Mouse (Mus musculus) heart, embryonic 13.5 days (tissue): ENCODE data around the gene Psen2. TPM values are rescaled to one million over a fixed set of nuclear protein-coding genes. Genes with fewer than 3 reads are reported as not detected.

Experiments
- ATAC-seq: fragments of 200-750 bp; cut with Nextera tagmentation; 2 replicates; pipeline ENCODE4 v1.8.0; 2017; ENCODE audit warnings: moderate TSS enrichment; ENCODE audit not compliant: insufficient number of reproducible peaks, low FRiP score, low TSS enrichment; ENCODE audit errors: extremely low read depth
- H3K27ac ChIP-seq: fragments of 300-500 bp; sonication (generic); replicated peaks from 2 replicates; pipeline ENCODE4 v1.5.1; 2015; ENCODE audit warnings: moderate library complexity, mild to moderate bottlenecking, inconsistent platforms
- H3K27me3 ChIP-seq: fragments of 300-500 bp; sonication (generic); replicated peaks from 2 replicates; pipeline ENCODE4 v1.6.1; 2015; ENCODE audit warnings: mild to moderate bottlenecking, inconsistent platforms
- H3K36me3 ChIP-seq: fragments of 300-500 bp; sonication (generic); 2 replicates; pipeline ENCODE4 v1.6.1; 2015; ENCODE audit warnings: mild to moderate bottlenecking, inconsistent platforms
- H3K4me1 ChIP-seq: fragments of 300-500 bp; sonication (generic); 2 replicates; pipeline ENCODE4 v1.6.1; 2015; ENCODE audit warnings: inconsistent platforms
- H3K4me2 ChIP-seq: fragments of 300-500 bp; sonication (generic); 2 replicates; pipeline ENCODE4 v1.6.1; 2015; ENCODE audit warnings: inconsistent platforms, mild to moderate bottlenecking, moderate library complexity
- H3K4me3 ChIP-seq: fragments of 300-500 bp; sonication (generic); 2 replicates; pipeline ENCODE4 v1.5.1; 2015; ENCODE audit warnings: moderate library complexity, mild to moderate bottlenecking, inconsistent platforms
- H3K9ac ChIP-seq: fragments of 300-500 bp; sonication (generic); 2 replicates; pipeline ENCODE4 v1.6.1; 2015; ENCODE audit warnings: inconsistent platforms, mild to moderate bottlenecking, moderate library complexity
- H3K9me3 ChIP-seq: fragments of 300-500 bp; sonication (generic); 2 replicates; pipeline ENCODE4 v1.6.1; 2016; ENCODE audit warnings: inconsistent platforms
- WGBS: fragments of 180-500 bp; shearing (Covaris S2); methylation state at CpG from one replicate; pipeline ENCODE4 v1.1.7; 2015; ENCODE audit warnings: mixed read lengths; 5-methylcytosine and 5-hydroxymethylcytosine counted together
- polyA plus RNA-seq: library from polyadenylated mRNA; unstranded; fragments of >200 nt; fragmentation: Nextera tagmentation; extraction: Ambion mirVana; gene quantifications from 2 replicates; pipeline ENCODE4 v1.2.1, GENCODE M21; 2015

Gene Psen2
- polyA plus RNA-seq, 1 experiment from 2014 or later: 15.8 TPM

DNA sequence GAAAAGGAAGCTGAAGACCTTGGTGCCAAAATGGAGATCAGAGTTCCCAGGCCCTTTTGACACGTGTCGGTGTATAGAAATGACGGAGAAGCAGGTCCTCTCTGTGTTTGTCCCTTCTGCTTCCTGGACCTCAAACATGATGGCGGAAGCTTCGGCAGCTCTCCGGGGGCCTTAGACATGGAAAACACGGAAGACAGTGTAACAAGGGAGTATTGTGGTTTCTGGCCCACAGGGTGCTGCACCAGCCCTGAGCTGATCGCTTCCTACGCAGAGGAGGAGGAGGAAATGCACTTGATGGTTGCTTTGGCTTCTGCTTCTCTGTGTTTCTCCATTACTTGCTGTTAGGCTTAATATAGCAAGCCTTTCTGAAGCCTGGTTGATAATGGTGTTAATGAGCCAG lies 32.9 kb upstream of the Psen2 start:
- H3K4me2 ChIP-seq: no peak overlapping the region
- H3K9ac ChIP-seq: no peak overlapping the region
- H3K4me1 ChIP-seq: no peaks in the 10 kb centered on the region
- no peak overlapping the region for H3K4me3 ChIP-seq
- no peaks in the 10 kb centered on the region for H3K27me3 ChIP-seq
- ATAC-seq: no peak
- H3K9me3 ChIP-seq: no peaks in the 10 kb centered on the region
- no peaks in the 10 kb centered on the region for H3K36me3 ChIP-seq
- no peak overlapping the region for H3K27ac ChIP-seq
- WGBS: 84% methylated on average over 9 of the region's 9 CpGs

DNA sequence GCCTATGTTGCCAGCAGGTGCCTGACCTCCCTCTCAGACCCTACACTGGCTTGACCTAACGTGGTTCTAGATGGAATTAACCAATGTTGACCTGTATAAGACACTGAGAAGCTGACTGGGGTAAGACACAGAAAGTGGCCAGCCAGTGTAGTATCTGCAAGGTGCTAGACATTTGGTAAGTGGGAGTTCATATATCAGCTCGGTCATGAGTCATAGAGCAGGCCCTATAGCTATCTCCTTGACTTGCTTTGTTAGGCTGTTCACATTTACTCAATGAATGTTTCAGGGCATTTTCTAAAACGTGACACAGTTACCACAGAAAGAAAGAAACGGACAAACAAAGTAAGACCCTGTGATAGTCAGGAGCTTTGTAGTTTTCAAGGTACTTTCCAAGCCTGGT lies 27.1 kb upstream of the Psen2 start:
- H3K9me3 ChIP-seq: no peaks in the 10 kb centered on the region

DNA sequence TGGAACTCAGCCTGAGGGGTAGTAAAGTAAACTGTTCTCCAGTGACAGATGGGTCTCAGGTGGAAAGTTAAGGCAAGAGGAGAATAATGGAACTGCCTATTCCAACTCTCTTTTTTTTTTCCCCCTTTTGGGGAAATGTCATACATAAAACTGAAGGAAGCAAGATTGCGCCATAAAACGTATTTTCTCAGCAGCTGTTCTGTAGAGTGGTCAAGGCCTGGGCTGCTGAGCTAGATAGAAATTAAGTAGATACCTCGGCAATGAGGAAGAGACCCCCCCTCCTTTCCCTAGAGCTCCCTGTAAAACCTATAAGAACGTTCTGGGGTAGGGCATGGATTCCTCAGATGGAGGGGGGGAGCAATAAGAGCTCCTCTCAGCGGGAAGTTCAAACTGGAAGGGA lies 26.6 kb upstream of the Psen2 start:
- H3K9me3 ChIP-seq: no peaks in the 10 kb centered on the region
- H3K4me2 ChIP-seq: no peak overlapping the region
- ATAC-seq: no peak
- peaks cover 10% of the 10 kb centered on the region; the same call in 1 of the 2 replicates for H3K4me1 ChIP-seq
- H3K4me3 ChIP-seq: no peak overlapping the region
- no peak overlapping the region for H3K9ac ChIP-seq
- WGBS: 73% methylated on average over 5 of the region's 5 CpGs
- H3K27me3 ChIP-seq: peaks cover 4% of the 10 kb centered on the region
- H3K36me3 ChIP-seq: no peaks in the 10 kb centered on the region
- no peak overlapping the region for H3K27ac ChIP-seq

More for the DNA sequence above, 27.1 kb upstream of the Psen2 start:
- no peak overlapping the region for H3K9ac ChIP-seq
- peaks cover 10% of the 10 kb centered on the region; the same call in 1 of the 2 replicates for H3K4me1 ChIP-seq
- H3K27ac ChIP-seq: no peak overlapping the region
- no peaks in the 10 kb centered on the region for H3K27me3 ChIP-seq
- no peaks in the 10 kb centered on the region for H3K36me3 ChIP-seq
- ATAC-seq: no peak
- H3K4me3 ChIP-seq: no peak overlapping the region
- WGBS: 75% methylated on average over 4 of the region's 4 CpGs
- H3K4me2 ChIP-seq: no peak overlapping the region

DNA sequence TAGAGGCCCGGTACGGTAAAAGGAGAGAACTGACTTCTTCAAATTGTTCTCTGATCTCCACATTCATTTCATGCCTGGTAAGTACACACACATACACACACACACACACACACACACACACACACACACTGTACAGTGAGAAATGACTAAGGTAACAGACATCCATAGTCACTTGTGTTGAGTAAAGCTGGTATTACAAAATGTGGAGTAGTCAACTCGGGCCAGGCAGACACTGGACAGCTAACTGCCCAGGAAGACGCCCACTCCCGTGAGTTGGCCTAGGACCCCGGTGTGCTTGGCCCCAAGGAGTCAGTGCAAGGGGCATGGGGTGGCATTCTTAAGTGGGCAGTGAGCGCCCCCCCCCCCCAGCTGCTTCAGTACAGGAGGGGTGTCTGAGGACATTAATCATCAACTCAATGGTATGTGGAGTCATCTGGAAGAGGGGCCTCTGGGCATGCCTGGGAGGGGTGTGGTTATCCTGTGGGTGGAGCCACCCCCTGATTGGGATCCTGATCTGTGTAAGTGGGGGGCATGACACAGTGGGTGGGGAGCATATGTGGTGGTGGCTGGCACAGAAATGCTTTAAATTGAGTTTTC lies 25.7 kb upstream of the Psen2 start:
- no peak overlapping the region for H3K4me2 ChIP-seq
- H3K36me3 ChIP-seq: no peaks in the 10 kb centered on the region
- no peak for ATAC-seq
- peaks cover 17% of the 10 kb centered on the region for H3K4me1 ChIP-seq
- H3K27me3 ChIP-seq: peaks cover 7% of the 10 kb centered on the region
- no peak overlapping the region for H3K9ac ChIP-seq
- H3K27ac ChIP-seq: no peak overlapping the region
- H3K9me3 ChIP-seq: no peaks in the 10 kb centered on the region
- WGBS: 84% methylated on average over 7 of the region's 7 CpGs
- no peak overlapping the region for H3K4me3 ChIP-seq

DNA sequence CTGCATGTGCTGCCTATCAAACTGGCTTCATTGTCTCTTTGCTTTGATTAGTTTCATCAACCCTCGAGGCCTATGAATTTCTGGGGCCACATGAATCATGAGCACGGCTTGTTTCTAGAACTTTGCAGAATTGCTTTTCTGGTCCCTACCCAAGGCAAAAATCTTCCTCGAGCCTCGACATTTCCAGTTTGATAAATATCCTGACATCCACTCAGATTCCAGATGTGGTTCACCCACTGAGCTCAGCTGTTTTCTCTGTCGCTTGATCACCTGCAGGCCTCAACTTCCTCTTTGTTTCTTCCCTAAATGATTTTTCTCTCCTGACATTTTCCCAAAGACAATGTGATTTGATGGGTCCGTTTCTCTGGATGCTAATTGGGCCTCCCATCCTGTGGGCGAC lies 25.0 kb upstream of the Psen2 start:
- no peak overlapping the region for H3K9ac ChIP-seq
- no peaks in the 10 kb centered on the region for H3K36me3 ChIP-seq
- H3K4me1 ChIP-seq: peaks cover 23% of the 10 kb centered on the region
- whole genome bisulfite sequencing: 84% methylated on average over 7 of the region's 7 CpGs
- no peak overlapping the region for H3K27ac ChIP-seq
- H3K27me3 ChIP-seq: peaks cover 11% of the 10 kb centered on the region
- ATAC-seq: no peak
- no peak overlapping the region for H3K4me3 ChIP-seq
- H3K4me2 ChIP-seq: no peak overlapping the region
- H3K9me3 ChIP-seq: no peaks in the 10 kb centered on the region

DNA sequence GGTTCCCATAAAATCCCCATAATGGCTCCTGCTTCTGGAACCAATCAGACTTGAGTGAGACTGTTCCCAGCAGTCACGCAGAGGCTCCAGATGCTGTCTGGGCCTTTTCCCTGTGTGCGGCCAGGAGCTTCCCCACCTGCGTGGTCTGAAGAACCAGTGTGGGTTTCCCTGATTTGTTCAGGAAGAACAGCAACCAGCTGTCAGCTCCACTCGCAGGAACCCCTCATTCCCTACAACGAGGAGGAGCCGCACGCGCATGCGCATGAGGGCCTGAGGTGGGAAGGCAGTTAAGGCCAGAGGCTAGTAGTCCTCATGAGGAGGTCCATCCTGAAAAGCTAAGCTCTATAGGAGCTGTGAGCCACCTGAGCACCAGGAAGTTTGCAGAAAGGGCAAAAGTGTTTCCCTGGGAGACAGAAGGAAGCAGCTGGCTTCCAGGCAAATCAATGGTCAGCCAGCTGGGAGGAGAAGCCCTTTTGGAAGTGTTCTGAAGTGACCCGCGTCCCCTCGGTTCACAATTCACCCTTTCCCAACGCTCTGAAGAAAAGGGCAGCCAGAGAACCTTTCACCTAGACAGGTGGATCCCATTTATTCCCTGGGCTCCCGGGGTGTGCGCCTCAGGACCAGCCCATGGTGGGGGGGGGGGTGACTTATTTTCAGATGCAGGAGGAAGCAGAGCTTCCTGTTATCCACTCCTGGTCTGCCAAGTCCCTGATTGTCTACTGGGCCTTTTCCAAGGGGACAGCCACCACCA lies 23.0 kb upstream of the Psen2 start:
- H3K4me1 ChIP-seq: peaks cover 23% of the 10 kb centered on the region
- H3K4me2 ChIP-seq: no peak overlapping the region
- no peaks in the 10 kb centered on the region for H3K36me3 ChIP-seq
- WGBS: 74% methylated on average over 15 of the region's 15 CpGs
- H3K27ac ChIP-seq: peak overlapping the region; percentile 24; the same call in 1 of the 2 replicates
- no peak overlapping the region for H3K9ac ChIP-seq
- peaks cover 11% of the 10 kb centered on the region for H3K27me3 ChIP-seq
- no peak overlapping the region for H3K4me3 ChIP-seq
- H3K9me3 ChIP-seq: no peaks in the 10 kb centered on the region
- no peak for ATAC-seq

DNA sequence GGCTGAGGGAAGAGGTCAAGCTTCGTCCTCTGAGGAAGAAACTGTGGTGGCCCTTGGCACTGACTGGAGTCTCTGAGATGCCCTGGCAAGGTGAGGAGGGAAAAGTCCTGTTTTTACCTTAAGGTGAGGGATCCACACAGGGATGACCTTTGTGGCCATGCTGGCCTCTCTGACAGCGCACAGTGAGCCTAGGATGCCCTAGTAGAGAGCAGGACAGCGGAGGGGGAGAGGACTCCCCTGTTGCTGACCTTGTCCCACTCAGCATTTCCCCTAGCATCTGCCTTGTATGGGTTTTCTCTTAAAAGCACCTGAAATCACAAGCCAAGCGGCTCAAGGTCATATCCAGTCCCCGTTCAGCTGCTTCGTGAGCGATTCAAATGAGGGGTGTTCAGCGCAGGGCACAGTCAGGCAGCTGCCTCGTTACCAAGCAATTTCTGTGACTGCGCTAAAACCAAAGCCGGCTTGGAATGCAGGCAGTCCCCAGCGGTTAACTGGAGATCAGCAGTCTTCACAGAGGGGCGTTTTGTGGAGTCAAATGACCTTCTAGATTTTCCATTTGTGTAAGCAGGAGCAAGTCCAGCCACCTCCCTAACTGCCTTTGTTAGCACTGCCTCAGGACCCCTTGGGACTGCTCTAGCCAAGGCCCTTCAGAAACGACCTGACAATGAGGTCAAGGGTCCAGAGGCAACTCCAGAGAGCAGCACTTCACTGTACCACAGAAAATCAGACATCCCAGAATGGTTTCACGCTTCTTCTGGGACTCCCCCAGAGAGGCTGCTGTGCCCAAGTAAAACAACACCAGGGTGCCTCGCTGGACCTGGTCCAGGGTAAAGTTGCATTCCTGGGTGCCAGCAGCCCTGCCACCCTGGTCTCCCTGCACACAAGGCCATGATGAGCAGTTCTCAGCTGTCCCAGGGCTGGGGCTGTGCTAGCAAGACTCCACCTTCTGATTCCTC lies 20.9 kb upstream of the Psen2 start:
- Histone ChIP-seq H3K4me1 (peaks cover 38% of the 10 kb centered on the region), H3K36me3 (no peaks in the 10 kb centered on the region), H3K4me3 (no peak overlapping the region), H3K9me3 (no peaks in the 10 kb centered on the region), H3K27me3 (peaks cover 11% of the 10 kb centered on the region), H3K9ac (peak overlapping the region; percentile 56), H3K4me2 (peak overlapping the region; percentile 18), H3K27ac (no peak overlapping the region)
- no peak; the same call in 1 of the 2 replicates for ATAC-seq
- 21% methylated on average over 16 of the region's 16 CpGs for WGBS

DNA sequence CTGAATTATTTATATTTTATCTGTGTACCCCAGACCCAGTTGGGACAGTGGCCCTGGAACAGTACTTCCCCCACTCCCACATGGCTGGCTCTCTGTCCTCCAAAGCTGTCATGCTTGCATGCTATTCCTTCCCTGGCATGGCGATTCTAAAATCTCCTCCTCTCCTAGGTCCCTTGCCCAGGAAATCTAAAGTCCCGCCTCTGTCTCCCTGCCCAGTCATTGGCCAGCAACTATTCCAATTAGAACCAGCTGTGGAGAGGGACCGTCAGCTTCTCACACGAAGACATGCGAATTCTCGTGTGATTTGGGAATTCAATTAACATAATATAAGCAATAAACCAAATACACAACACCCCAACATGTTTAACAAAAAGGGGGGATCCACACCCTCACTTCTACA lies 19.3 kb upstream of the Psen2 start:
- WGBS: 58% methylated on average over 6 of the region's 6 CpGs
- no peaks in the 10 kb centered on the region for H3K9me3 ChIP-seq
- H3K4me1 ChIP-seq: peaks cover 40% of the 10 kb centered on the region

DNA sequence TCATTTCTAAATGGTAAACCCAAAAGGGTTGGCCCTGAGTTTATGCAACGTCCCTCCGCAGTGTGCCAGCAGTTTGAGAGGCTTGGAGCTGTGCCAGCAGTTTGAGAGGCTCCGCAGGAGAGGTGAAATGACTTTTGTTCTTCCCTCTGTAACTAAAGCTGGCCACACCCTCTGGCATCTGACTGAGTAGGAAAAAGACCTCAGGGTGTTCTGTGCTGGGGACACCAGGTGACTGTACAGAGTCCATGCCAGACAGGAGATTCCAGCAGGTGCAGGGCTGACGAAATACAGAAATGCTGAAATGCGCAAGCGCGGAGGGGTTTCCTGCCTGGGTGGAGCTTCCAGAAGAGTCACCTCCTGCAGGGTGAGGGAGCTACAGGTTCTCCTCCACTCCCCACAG lies 16.4 kb upstream of the Psen2 start:
- peaks cover 38% of the 10 kb centered on the region for H3K4me1 ChIP-seq
- H3K36me3 ChIP-seq: no peaks in the 10 kb centered on the region
- 28% methylated on average over 7 of the region's 7 CpGs for WGBS
- peaks cover 7% of the 10 kb centered on the region; the same call in 1 of the 2 replicates for H3K9me3 ChIP-seq
- H3K27ac ChIP-seq: peak overlapping the region; percentile 43
- peak overlapping the region; percentile 58 for H3K4me2 ChIP-seq
- peak overlapping the region; percentile 59; the same call in 1 of the 2 replicates for H3K9ac ChIP-seq
- peaks cover 5% of the 10 kb centered on the region for H3K27me3 ChIP-seq
- H3K4me3 ChIP-seq: peak overlapping the region; percentile 11
- ATAC-seq: no peak; the same call in 1 of the 2 replicates

More for the DNA sequence above, 19.3 kb upstream of the Psen2 start:
- Histone ChIP-seq H3K36me3 (no peaks in the 10 kb centered on the region), H3K27ac (no peak overlapping the region), H3K9ac (no peak overlapping the region), H3K4me2 (no peak overlapping the region), H3K4me3 (no peak overlapping the region), H3K27me3 (peaks cover 11% of the 10 kb centered on the region)
- no peak for ATAC-seq

DNA sequence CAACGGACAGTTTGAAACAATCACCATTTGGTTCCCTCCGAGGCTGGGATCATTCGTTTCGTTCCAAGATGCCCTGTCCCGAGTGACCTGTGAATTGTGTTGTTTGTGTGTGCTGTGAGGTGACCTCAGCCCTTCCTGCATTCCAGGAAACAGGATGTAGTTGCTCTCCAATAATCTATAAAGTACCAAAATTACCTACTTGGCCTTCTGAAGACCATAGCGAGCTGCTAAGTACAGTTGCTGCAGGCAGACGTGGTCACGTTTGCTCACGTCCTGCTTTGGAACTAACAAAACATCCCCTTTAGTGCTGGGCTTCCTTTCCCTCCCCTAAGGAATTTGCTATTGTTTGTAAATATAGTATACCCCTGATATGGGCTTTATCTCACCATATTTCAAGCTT lies 14.3 kb upstream of the Psen2 start:
- peaks cover 31% of the 10 kb centered on the region for H3K4me1 ChIP-seq
- WGBS: 55% methylated on average over 9 of the region's 9 CpGs
- H3K9me3 ChIP-seq: peaks cover 7% of the 10 kb centered on the region; the same call in 1 of the 2 replicates
- no peaks in the 10 kb centered on the region for H3K36me3 ChIP-seq
- no peaks in the 10 kb centered on the region for H3K27me3 ChIP-seq
- H3K4me3 ChIP-seq: no peak overlapping the region
- H3K27ac ChIP-seq: no peak overlapping the region
- ATAC-seq: no peak
- H3K9ac ChIP-seq: no peak overlapping the region
- no peak overlapping the region for H3K4me2 ChIP-seq

DNA sequence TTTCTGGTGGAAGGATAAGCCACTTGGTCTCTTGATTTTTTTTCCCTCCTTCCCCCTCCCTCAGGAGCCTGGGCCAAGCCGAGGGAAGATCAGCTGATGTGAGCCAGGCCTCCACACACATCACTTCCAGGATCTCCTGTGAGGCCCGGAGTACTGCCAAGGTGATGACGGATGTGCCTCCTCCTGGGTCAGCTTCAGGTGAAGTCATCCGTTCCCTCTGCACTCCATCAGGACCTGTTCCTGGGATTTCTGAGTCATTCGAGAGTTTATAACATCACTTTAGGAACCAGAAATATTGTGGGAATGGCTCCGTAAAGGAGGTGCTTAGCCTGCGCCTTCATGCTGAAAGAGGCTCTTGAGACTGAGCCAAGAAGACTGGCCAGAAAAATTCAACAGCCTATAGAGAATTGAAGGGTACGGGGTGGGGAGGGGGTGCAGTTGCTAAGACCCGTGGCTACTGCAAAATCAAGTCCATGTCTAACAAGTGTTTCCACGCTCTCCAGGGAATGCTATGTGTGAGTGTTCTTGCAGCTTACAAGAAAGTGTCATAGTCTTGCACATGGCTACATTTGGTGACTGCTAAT lies 11.6 kb upstream of the Psen2 start:
- 50% methylated on average over 10 of the region's 10 CpGs for WGBS
- Histone ChIP-seq H3K9me3 (peaks cover 7% of the 10 kb centered on the region; the same call in 1 of the 2 replicates), H3K9ac (no peak overlapping the region), H3K4me3 (no peak overlapping the region), H3K36me3 (no peaks in the 10 kb centered on the region), H3K4me1 (peaks cover 24% of the 10 kb centered on the region), H3K27ac (peak overlapping the region; percentile 20; the same call in 1 of the 2 replicates), H3K4me2 (no peak overlapping the region), H3K27me3 (no peaks in the 10 kb centered on the region)
- no peak for ATAC-seq
